Mouse (Mus musculus): ENCODE results near the gene Cldn7.

- TF ChIP-seq MAFK (IDR thresholded peaks at IDR 0.05; ENCODE audit: insufficient read depth, low read depth, low read length) (no peak), CHD2 (IDR thresholded peaks at IDR 0.05; ENCODE audit: low read depth, low read length) (no peak; the same call in 1 of the 2 replicates)
These were observed 44.8 kb upstream of the Cldn7 start for GRCm38 (mm10) chr11:69919661-69920265.
